Mouse (Mus musculus) embryonic facial prominence, embryonic 14.5 days (tissue): ENCODE measurements around the gene Dock3. TPM values are rescaled to one million over a fixed set of nuclear protein-coding genes. Genes with fewer than 3 reads are reported as not detected.

Experiments
- ATAC-seq: fragments of 200-750 bp; cut with Nextera tagmentation; 2 replicates; pipeline ENCODE4 v1.8.0; 2017; ENCODE audit warnings: low read depth, moderate number of reproducible peaks, moderate TSS enrichment
- DNase-seq: peaks from one replicate; pipeline ENCODE4 v3.0.0-alpha.2; 2015; ENCODE audit warnings: low spot score
- H3K27ac ChIP-seq: fragments of 300-500 bp; sonication (generic); replicated peaks from 2 replicates; pipeline ENCODE4 v1.5.1; 2014; ENCODE audit warnings: low read depth, mild to moderate bottlenecking, low read length, moderate library complexity
- H3K27me3 ChIP-seq: fragments of 300-500 bp; sonication (generic); replicated peaks from 2 replicates; pipeline ENCODE4 v1.6.1; 2014; ENCODE audit warnings: low read length; ENCODE audit not compliant: control insufficient read depth, insufficient read depth
- H3K36me3 ChIP-seq: fragments of 300-500 bp; sonication (generic); 2 replicates; pipeline ENCODE4 v1.6.1; 2014; ENCODE audit warnings: low read length, mixed read lengths; ENCODE audit not compliant: control insufficient read depth, insufficient read depth
- H3K4me1 ChIP-seq: fragments of 300-500 bp; sonication (generic); 2 replicates; pipeline ENCODE4 v1.6.1; 2014; ENCODE audit warnings: antibody characterized with exemption, low read length; ENCODE audit not compliant: control insufficient read depth, insufficient read depth
- H3K4me2 ChIP-seq: fragments of 300-500 bp; sonication (generic); 2 replicates; pipeline ENCODE4 v1.6.1; 2014; ENCODE audit warnings: low read depth, mild to moderate bottlenecking, low read length, moderate library complexity, mixed read lengths
- H3K4me3 ChIP-seq: fragments of 300-500 bp; sonication (generic); 2 replicates; pipeline ENCODE4 v1.5.1; 2014; ENCODE audit warnings: low read depth, mild to moderate bottlenecking, low read length
- H3K9ac ChIP-seq: fragments of 300-500 bp; sonication (generic); 2 replicates; pipeline ENCODE4 v1.6.1; 2014; ENCODE audit warnings: low read depth, mild to moderate bottlenecking, low read length, moderate library complexity, mixed read lengths
- H3K9me3 ChIP-seq: fragments of 300-500 bp; sonication (generic); 2 replicates; pipeline ENCODE4 v1.6.1; 2016; ENCODE audit warnings: low read length; ENCODE audit not compliant: control insufficient read depth
- WGBS: fragments of 180-500 bp; shearing (Covaris S2); extraction: QIAGEN DNeasy Blood & Tissue Kit; methylation state at CpG from one replicate; pipeline ENCODE4 v1.1.7; 2014; 5-methylcytosine and 5-hydroxymethylcytosine counted together
- polyA plus RNA-seq: library from polyadenylated mRNA; unstranded; fragments of >200 nt; fragmentation: Nextera tagmentation; extraction: Ambion mirVana; gene quantifications from 2 replicates; pipeline ENCODE4 v1.2.1, GENCODE M21; 2014

Dock3 gene
- polyA plus RNA-seq, 1 experiment from 2014 or later = 1.7 TPM

- Histone ChIP-seq H3K4me1 (no peaks in the 10 kb centered on the region), H3K4me2 (no peak overlapping the region), H3K36me3 (no peaks in the 10 kb centered on the region), H3K27me3 (no peaks in the 10 kb centered on the region), H3K9me3 (no peaks in the 10 kb centered on the region), H3K4me3 (no peak overlapping the region), H3K27ac (no peak overlapping the region), H3K9ac (no peak overlapping the region)
- WGBS = 58% methylated on average over 10 of the region's 10 CpGs
- DNase-seq = no peak
- ATAC-seq = no peak
Measured at GRCm38 (mm10) chr9:107273184-107273583, 41.5 kb upstream of the Dock3 start.

- ATAC-seq (no peak), DNase-seq (no peak)
- no peaks in the 10 kb centered on the region for H3K36me3 ChIP-seq
- H3K27ac ChIP-seq = no peak overlapping the region
- H3K4me3 ChIP-seq = no peak overlapping the region
- H3K27me3 ChIP-seq = no peaks in the 10 kb centered on the region
- H3K4me1 ChIP-seq = no peaks in the 10 kb centered on the region
- no peak overlapping the region for H3K9ac ChIP-seq
- WGBS = 69% methylated on average over 4 of the region's 4 CpGs
- no peaks in the 10 kb centered on the region for H3K9me3 ChIP-seq
- no peak overlapping the region for H3K4me2 ChIP-seq
Measured at GRCm38 (mm10) chr9:107272284-107272683, 40.6 kb upstream of the Dock3 start.

GRCm38 (mm10) chr9:107271177-107271938 lies 39.6 kb upstream of the Dock3 start:
- H3K27me3 ChIP-seq = no peaks in the 10 kb centered on the region
- no peak overlapping the region for H3K4me3 ChIP-seq
- H3K9ac ChIP-seq = no peak overlapping the region
- H3K4me2 ChIP-seq = no peak overlapping the region
- DNase-seq (no peak), ATAC-seq (no peak)
- H3K27ac ChIP-seq = no peak overlapping the region
- no peaks in the 10 kb centered on the region for H3K4me1 ChIP-seq
- H3K9me3 ChIP-seq = no peaks in the 10 kb centered on the region
- WGBS = 72% methylated on average over 7 of the region's 7 CpGs
- H3K36me3 ChIP-seq = no peaks in the 10 kb centered on the region

GRCm38 (mm10) chr9:107269772-107270171 lies 38.1 kb upstream of the Dock3 start:
- DNase-seq (no peak), ATAC-seq (no peak)
- H3K9ac ChIP-seq = no peak overlapping the region

GRCm38 (mm10) chr9:107267721-107268402 lies 36.2 kb upstream of the Dock3 start:
- no peaks in the 10 kb centered on the region for H3K9me3 ChIP-seq
- DNase-seq = no peak
- no peak overlapping the region for H3K4me2 ChIP-seq
- H3K36me3 ChIP-seq = no peaks in the 10 kb centered on the region
- no peaks in the 10 kb centered on the region for H3K4me1 ChIP-seq
- no peak overlapping the region for H3K27ac ChIP-seq
- WGBS = 40% methylated on average over 4 of the region's 4 CpGs
- H3K4me3 ChIP-seq = no peak overlapping the region
- H3K27me3 ChIP-seq = no peaks in the 10 kb centered on the region
- no peak overlapping the region for H3K9ac ChIP-seq
- no peak for ATAC-seq

More at GRCm38 (mm10) chr9:107269772-107270171, 38.1 kb upstream of the Dock3 start:
- no peaks in the 10 kb centered on the region for H3K9me3 ChIP-seq
- H3K27ac ChIP-seq = no peak overlapping the region
- H3K36me3 ChIP-seq = no peaks in the 10 kb centered on the region
- H3K27me3 ChIP-seq = no peaks in the 10 kb centered on the region
- H3K4me3 ChIP-seq = no peak overlapping the region
- no peaks in the 10 kb centered on the region for H3K4me1 ChIP-seq
- WGBS = 96% methylated on average over 1 of the region's 1 CpGs
- H3K4me2 ChIP-seq = no peak overlapping the region

GRCm38 (mm10) chr9:107267028-107267427 lies 35.3 kb upstream of the Dock3 start:
- WGBS = 67% methylated on average over 1 of the region's 1 CpGs
- Histone ChIP-seq H3K36me3 (no peaks in the 10 kb centered on the region), H3K27me3 (no peaks in the 10 kb centered on the region), H3K4me1 (no peaks in the 10 kb centered on the region), H3K9me3 (no peaks in the 10 kb centered on the region), H3K4me3 (no peak overlapping the region), H3K9ac (no peak overlapping the region), H3K27ac (no peak overlapping the region), H3K4me2 (no peak overlapping the region)
- ATAC-seq (no peak), DNase-seq (no peak)

- H3K4me2 ChIP-seq = no peak overlapping the region
- no peaks in the 10 kb centered on the region for H3K9me3 ChIP-seq
- H3K27me3 ChIP-seq = no peaks in the 10 kb centered on the region
- no peak overlapping the region for H3K9ac ChIP-seq
- ATAC-seq = no peak; the same call in 1 of the 2 replicates
- DNase-seq = no peak
- no peak overlapping the region for H3K27ac ChIP-seq
- no peaks in the 10 kb centered on the region for H3K4me1 ChIP-seq
- no peak overlapping the region for H3K4me3 ChIP-seq
- 49% methylated on average over 3 of the region's 3 CpGs for WGBS
- H3K36me3 ChIP-seq = no peaks in the 10 kb centered on the region
Measured at GRCm38 (mm10) chr9:107264731-107265130, 33.0 kb upstream of the Dock3 start.

GRCm38 (mm10) chr9:107263912-107264311 lies 32.2 kb upstream of the Dock3 start:
- H3K36me3 ChIP-seq = no peaks in the 10 kb centered on the region
- H3K27ac ChIP-seq = no peak overlapping the region
- ATAC-seq (no peak), DNase-seq (no peak)
- H3K27me3 ChIP-seq = no peaks in the 10 kb centered on the region
- H3K9ac ChIP-seq = no peak overlapping the region
- no peaks in the 10 kb centered on the region for H3K4me1 ChIP-seq
- H3K4me3 ChIP-seq = no peak overlapping the region
- 94% methylated on average over 5 of the region's 5 CpGs for WGBS
- no peak overlapping the region for H3K4me2 ChIP-seq
- no peaks in the 10 kb centered on the region for H3K9me3 ChIP-seq

- whole genome bisulfite sequencing = 73% methylated on average over 7 of the region's 7 CpGs
- no peak for ATAC-seq
- Histone ChIP-seq H3K4me1 (no peaks in the 10 kb centered on the region), H3K27me3 (no peaks in the 10 kb centered on the region), H3K4me2 (no peak overlapping the region), H3K9me3 (no peaks in the 10 kb centered on the region), H3K36me3 (no peaks in the 10 kb centered on the region), H3K9ac (no peak overlapping the region), H3K4me3 (no peak overlapping the region), H3K27ac (no peak overlapping the region)
- no peak for DNase-seq
Measured at GRCm38 (mm10) chr9:107262375-107262774, 30.7 kb upstream of the Dock3 start.
